Mouse (Mus musculus) ovary, adult 10 weeks (tissue): ENCODE measurements around the gene Olfr890. TPM values are rescaled to one million over a fixed set of nuclear protein-coding genes. Genes with fewer than 3 reads are reported as not detected.

Experiments used
- polyA plus RNA-seq: library from polyadenylated mRNA; stranded (reverse); fragments of 350-450 nt; fragmentation: Illumina TruSeq; extraction: RNeasy Lipid Tissue Mini Kit (QIAGEN cat#74804); gene quantifications from one replicate; pipeline ENCODE4 v1.2.3, GENCODE M21; 2014

Gene Olfr890
- polyA plus RNA-seq = not detected

GRCm38 (mm10) chr9:38142217-38142616, at the start of gene Olfr890:
Olfr890 (plus strand) TSS chr9:38142517.

GRCm38 (mm10) chr9:38107828-38108227, 34.5 kb upstream of the Olfr890 start, which contains the start of gene Olfr888:
Olfr888 (plus strand) TSS chr9:38108128.

GRCm38 (mm10) chr9:38114898-38115297, 27.4 kb upstream of the Olfr890 start, which contains the start of gene Olfr889:
Olfr889 (plus strand) TSS chr9:38115198.

GRCm38 (mm10) chr9:38180721-38181120, 38.4 kb downstream of the Olfr890 start, which contains the start of gene Olfr891:
Olfr891 (minus strand) TSS chr9:38180821.

Other genes with a start within 250 kb of the Olfr890 start
- not detected for gene Olfr145, start 245.8 kb upstream of the Olfr890 start, polyA plus RNA-seq
- 0.51 TPM for gene Olfr878, start 224.7 kb upstream of the Olfr890 start, polyA plus RNA-seq
- gene Olfr881, start 150.7 kb upstream of the Olfr890 start, polyA plus RNA-seq = not detected
- not detected for gene Olfr883, start 116.7 kb upstream of the Olfr890 start, polyA plus RNA-seq
- not detected for gene Olfr884, start 96.0 kb upstream of the Olfr890 start, polyA plus RNA-seq
- gene Olfr885, start 81.2 kb upstream of the Olfr890 start, polyA plus RNA-seq = not detected
- not detected for gene Olfr887, start 58.4 kb upstream of the Olfr890 start, polyA plus RNA-seq
- gene Olfr888, start 34.4 kb upstream of the Olfr890 start, polyA plus RNA-seq = not detected
- not detected for gene Olfr889, start 27.3 kb upstream of the Olfr890 start, polyA plus RNA-seq
- gene Olfr891, start 38.3 kb downstream of the Olfr890 start, polyA plus RNA-seq = not detected
- not detected for gene Olfr893, start 65.8 kb downstream of the Olfr890 start, polyA plus RNA-seq
- gene Olfr894, start 75.5 kb downstream of the Olfr890 start, polyA plus RNA-seq = not detected
- not detected for gene Olfr143, start 110.3 kb downstream of the Olfr890 start, polyA plus RNA-seq
- gene Olfr895, start 125.3 kb downstream of the Olfr890 start, polyA plus RNA-seq = not detected
- not detected for gene Olfr896-ps1, start 148.6 kb downstream of the Olfr890 start, polyA plus RNA-seq
- not detected for gene Olfr25, start 186.5 kb downstream of the Olfr890 start, polyA plus RNA-seq
- gene Olfr898, start 205.9 kb downstream of the Olfr890 start, polyA plus RNA-seq = not detected
- not detected for gene Olfr250, start 224.4 kb downstream of the Olfr890 start, polyA plus RNA-seq
- not detected for gene Olfr251, start 234.6 kb downstream of the Olfr890 start, polyA plus RNA-seq